Mouse (Mus musculus) erythroid progenitor cell, adult 5-6 weeks (primary cell): ENCODE results near the gene Gm21972. TPM values are rescaled to one million over a fixed set of nuclear protein-coding genes. Genes with fewer than 3 reads are reported as not detected.

Experiments used
- ATAC-seq: replicated peaks from 2 replicates; pipeline ENCODE4 v1.8.0; 2016; ENCODE audit warnings: moderate number of reproducible peaks, mild to moderate bottlenecking, moderate TSS enrichment, inconsistent platforms; ENCODE audit not compliant: poor library complexity, low FRiP score, severe bottlenecking
- total RNA-seq, 2 experiments: library from RNA; stranded (forward) in 1 of 2; stranded (reverse) in 1 of 2; fragments of 150-400 nt in 1 of 2; fragments of 186-747, 209-891 nt in 1 of 2; gene quantifications; 2 replicates each; pipeline versions ENCODE4 v1.2.3 to v1.2.4; 2015 to 2017; ENCODE audit warnings: low replicate concordance in 2 of 2

The Gm21972 gene
- total RNA-seq, 2 experiments from 2014 or later = 34.8 TPM; not detected in 1

GRCm38 (mm10) chr1:86160059-86160458 is 26.6 kb downstream of the Gm21972 start:
- ATAC-seq = peak; percentile 36

- ATAC-seq = peak; percentile 90
Measured at GRCm38 (mm10) chr1:86160479-86160878, 27.0 kb downstream of the Gm21972 start.

GRCm38 (mm10) chr1:86161061-86161460 is 27.6 kb downstream of the Gm21972 start:
- peak; percentile 89 for ATAC-seq

- ATAC-seq = no peak
Measured at GRCm38 (mm10) chr1:86174602-86175001, 41.2 kb downstream of the Gm21972 start.

GRCm38 (mm10) chr1:86176066-86176465 is 42.6 kb downstream of the Gm21972 start:
- no peak for ATAC-seq

- peak; percentile 85 for ATAC-seq
Measured at GRCm38 (mm10) chr1:86178462-86179253, 45.2 kb downstream of the Gm21972 start.

- peak; percentile 69 for ATAC-seq
Measured at GRCm38 (mm10) chr1:86182004-86182709, 48.7 kb downstream of the Gm21972 start.

- no peak for ATAC-seq
Measured at GRCm38 (mm10) chr1:86183577-86184263, 50.3 kb downstream of the Gm21972 start.

GRCm38 (mm10) chr1:86186762-86187161 is 53.3 kb downstream of the Gm21972 start:
- ATAC-seq = no peak

- no peak for ATAC-seq
Measured at GRCm38 (mm10) chr1:86187856-86188255, 54.4 kb downstream of the Gm21972 start.

- ATAC-seq = no peak
Measured at GRCm38 (mm10) chr1:86188271-86188670, 54.8 kb downstream of the Gm21972 start.

GRCm38 (mm10) chr1:86189034-86189702 is 55.7 kb downstream of the Gm21972 start:
- no peak for ATAC-seq

- no peak for ATAC-seq
Measured at GRCm38 (mm10) chr1:86190843-86191242, 57.4 kb downstream of the Gm21972 start.

GRCm38 (mm10) chr1:86194044-86194443 is 60.6 kb downstream of the Gm21972 start:
- ATAC-seq = no peak

GRCm38 (mm10) chr1:86198276-86198675 is 64.8 kb downstream of the Gm21972 start:
- ATAC-seq = no peak

GRCm38 (mm10) chr1:86199026-86199425 is 65.6 kb downstream of the Gm21972 start:
- no peak for ATAC-seq

GRCm38 (mm10) chr1:86201312-86201711 is 67.9 kb downstream of the Gm21972 start:
- ATAC-seq = no peak

- ATAC-seq = no peak
Measured at GRCm38 (mm10) chr1:86202617-86203219, 69.3 kb downstream of the Gm21972 start.

- no peak for ATAC-seq
Measured at GRCm38 (mm10) chr1:86210676-86211075, 77.2 kb downstream of the Gm21972 start.

GRCm38 (mm10) chr1:86211498-86211897 is 78.1 kb downstream of the Gm21972 start:
- peak; percentile 70 for ATAC-seq
